Mouse (Mus musculus): ENCODE data around the gene Plbd2. TPM values are rescaled to one million over a fixed set of nuclear protein-coding genes. Genes with fewer than 3 reads are reported as not detected.

Plbd2 gene
- polyA plus RNA-seq, 1 experiment from 2014 or later: 22.1 TPM

GRCm38 (mm10) chr5:120493440-120493839 is 10.0 kb downstream of the Plbd2 start:
- no peak overlapping the region for H3K4me2 ChIP-seq (replicated peaks; ENCODE audit: low read depth, low read length)
- no peak overlapping the region for H3K27ac ChIP-seq (ENCODE audit: low read depth, low read length)
- H3K9me3 ChIP-seq (ENCODE audit: control insufficient read depth, low read length): no peaks in the 10 kb centered on the region
- WGBS: 86% methylated on average over 6 of the region's 6 CpGs
- H3K36me3 ChIP-seq (ENCODE audit: control insufficient read depth, insufficient read depth, low read length): no peaks in the 10 kb centered on the region
- no peak for DNase-seq (ENCODE audit: low spot score)
- ATAC-seq (ENCODE audit: low FRiP score): no peak
- no peak overlapping the region for H3K9ac ChIP-seq (ENCODE audit: low read depth, low read length)
- H3K4me3 ChIP-seq (ENCODE audit: low read depth, low read length): no peak overlapping the region
- no peaks in the 10 kb centered on the region for H3K4me1 ChIP-seq (replicated peaks; ENCODE audit: control insufficient read depth, insufficient read depth, low read length)
- no peaks in the 10 kb centered on the region for H3K27me3 ChIP-seq (ENCODE audit: control insufficient read depth, insufficient read depth, low read length)

GRCm38 (mm10) chr5:120492437-120492836 is 11.0 kb downstream of the Plbd2 start:
- H3K9me3 ChIP-seq (ENCODE audit: control insufficient read depth, low read length): no peaks in the 10 kb centered on the region
- H3K4me3 ChIP-seq (ENCODE audit: low read depth, low read length): no peak overlapping the region
- H3K4me1 ChIP-seq (replicated peaks; ENCODE audit: control insufficient read depth, insufficient read depth, low read length): no peaks in the 10 kb centered on the region
- no peaks in the 10 kb centered on the region for H3K27me3 ChIP-seq (ENCODE audit: control insufficient read depth, insufficient read depth, low read length)
- ATAC-seq (ENCODE audit: low FRiP score): no peak
- WGBS: 60% methylated on average over 11 of the region's 11 CpGs
- DNase-seq (ENCODE audit: low spot score): peak; percentile 62
- no peak overlapping the region for H3K9ac ChIP-seq (ENCODE audit: low read depth, low read length)
- H3K36me3 ChIP-seq (ENCODE audit: control insufficient read depth, insufficient read depth, low read length): no peaks in the 10 kb centered on the region
- H3K4me2 ChIP-seq (replicated peaks; ENCODE audit: low read depth, low read length): no peak overlapping the region
- H3K27ac ChIP-seq (ENCODE audit: low read depth, low read length): no peak overlapping the region

DNA sequence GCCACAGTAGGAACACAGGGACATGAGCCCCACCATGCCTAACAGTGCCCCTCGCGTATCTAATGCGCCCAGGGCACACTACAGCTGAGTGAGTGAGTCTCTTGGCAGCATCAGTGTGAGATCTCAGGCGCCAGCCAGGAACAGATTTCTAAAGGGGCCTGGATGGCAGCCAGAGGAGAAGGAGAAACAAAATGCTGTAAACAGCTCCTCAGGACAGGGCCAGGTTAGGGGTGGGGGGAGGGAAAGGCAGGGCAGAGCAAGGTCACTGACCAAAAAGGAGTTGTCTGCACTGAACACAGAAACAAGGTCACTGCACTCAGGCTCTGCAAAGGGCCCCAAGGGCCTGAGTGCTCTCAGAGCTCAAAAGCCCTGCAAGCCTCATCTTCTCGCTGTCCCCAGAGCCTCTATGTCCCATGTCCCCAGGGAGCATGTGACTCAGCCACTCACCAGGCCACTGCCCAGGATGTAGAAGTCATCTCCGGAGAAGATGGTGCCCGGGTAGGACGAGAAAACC is 12.7 kb downstream of the Plbd2 start:
- H3K9me3 ChIP-seq (ENCODE audit: control insufficient read depth, low read length): no peaks in the 10 kb centered on the region
- H3K4me3 ChIP-seq (ENCODE audit: low read depth, low read length): no peak overlapping the region
- no peaks in the 10 kb centered on the region for H3K4me1 ChIP-seq (replicated peaks; ENCODE audit: control insufficient read depth, insufficient read depth, low read length)
- no peak overlapping the region for H3K27ac ChIP-seq (ENCODE audit: low read depth, low read length)
- ATAC-seq (ENCODE audit: low FRiP score) (no peak), DNase-seq (ENCODE audit: low spot score) (no peak)
- no peaks in the 10 kb centered on the region for H3K27me3 ChIP-seq (ENCODE audit: control insufficient read depth, insufficient read depth, low read length)
- WGBS: 92% methylated on average over 8 of the region's 8 CpGs
- no peak overlapping the region for H3K4me2 ChIP-seq (replicated peaks; ENCODE audit: low read depth, low read length)
- 0 out of 2 replicates have a peak, but pooled peaks cover 4% of the 10 kb centered on the region for H3K36me3 ChIP-seq (ENCODE audit: control insufficient read depth, insufficient read depth, low read length)
- H3K9ac ChIP-seq (ENCODE audit: low read depth, low read length): no peak overlapping the region

DNA sequence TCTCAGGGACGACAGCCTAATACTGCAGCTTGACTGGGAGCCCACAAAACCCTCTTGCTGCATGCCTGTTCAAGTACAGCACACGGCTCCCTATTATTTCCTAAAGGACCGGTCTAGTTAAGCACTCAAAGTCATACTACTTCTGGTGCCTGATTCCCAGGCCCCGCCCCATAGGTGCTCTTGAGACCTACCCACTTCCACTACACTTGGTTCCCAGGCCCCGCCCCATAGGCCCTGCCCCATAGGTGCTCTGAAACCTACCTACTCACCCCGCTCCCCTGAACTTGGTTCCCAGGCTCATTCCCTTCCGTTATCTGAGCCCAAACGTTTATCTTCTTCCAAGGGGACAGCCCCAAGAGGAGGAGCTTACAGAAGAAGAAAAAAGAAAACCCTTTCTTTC is 15.6 kb downstream of the Plbd2 start:
- 89% methylated on average over 8 of the region's 8 CpGs for WGBS
- DNase-seq (ENCODE audit: low spot score): no peak
- no peak overlapping the region for H3K4me3 ChIP-seq (ENCODE audit: low read depth, low read length)
- H3K4me2 ChIP-seq (replicated peaks; ENCODE audit: low read depth, low read length): no peak overlapping the region
- no peak overlapping the region for H3K27ac ChIP-seq (ENCODE audit: low read depth, low read length)
- 0 out of 2 replicates have a peak, but pooled peaks cover 4% of the 10 kb centered on the region for H3K36me3 ChIP-seq (ENCODE audit: control insufficient read depth, insufficient read depth, low read length)
- no peak for ATAC-seq (ENCODE audit: low FRiP score)
- no peak overlapping the region for H3K9ac ChIP-seq (ENCODE audit: low read depth, low read length)
- no peaks in the 10 kb centered on the region for H3K9me3 ChIP-seq (ENCODE audit: control insufficient read depth, low read length)
- H3K27me3 ChIP-seq (ENCODE audit: control insufficient read depth, insufficient read depth, low read length): no peaks in the 10 kb centered on the region
- H3K4me1 ChIP-seq (replicated peaks; ENCODE audit: control insufficient read depth, insufficient read depth, low read length): no peaks in the 10 kb centered on the region

DNA sequence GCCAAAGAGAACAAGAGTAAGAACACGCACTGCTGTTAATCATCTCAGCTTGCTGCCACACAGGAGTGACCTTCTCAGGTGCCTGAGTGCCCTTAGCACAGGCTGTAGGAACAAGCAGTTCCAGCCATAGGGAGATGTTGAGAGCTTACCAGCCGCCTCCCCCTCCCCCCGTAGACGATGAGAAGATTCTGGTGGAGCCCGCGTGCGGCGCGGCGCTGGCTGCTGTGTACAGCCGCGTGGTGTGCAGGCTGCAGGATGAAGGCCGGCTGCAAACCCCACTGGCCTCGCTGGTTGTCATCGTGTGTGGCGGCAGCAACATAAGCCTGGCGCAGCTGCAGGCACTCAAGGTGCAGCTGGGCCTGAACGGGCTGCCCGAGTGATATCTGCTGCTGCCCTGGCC is 20.0 kb downstream of the Plbd2 start:
- H3K4me3 ChIP-seq (ENCODE audit: low read depth, low read length): no peak overlapping the region
- DNase-seq (ENCODE audit: low spot score) (no peak), ATAC-seq (ENCODE audit: low FRiP score) (no peak)
- WGBS: 86% methylated on average over 13 of the region's 19 CpGs
- H3K27me3 ChIP-seq (ENCODE audit: control insufficient read depth, insufficient read depth, low read length): no peaks in the 10 kb centered on the region
- no peak overlapping the region for H3K27ac ChIP-seq (ENCODE audit: low read depth, low read length)
- no peak overlapping the region for H3K4me2 ChIP-seq (replicated peaks; ENCODE audit: low read depth, low read length)
- no peak overlapping the region for H3K9ac ChIP-seq (ENCODE audit: low read depth, low read length)
- H3K36me3 ChIP-seq (ENCODE audit: control insufficient read depth, insufficient read depth, low read length): 0 out of 2 replicates have a peak, but pooled peaks cover 4% of the 10 kb centered on the region
- no peaks in the 10 kb centered on the region for H3K9me3 ChIP-seq (ENCODE audit: control insufficient read depth, low read length)
- H3K4me1 ChIP-seq (replicated peaks; ENCODE audit: control insufficient read depth, insufficient read depth, low read length): no peaks in the 10 kb centered on the region

- Histone ChIP-seq H3K4me1 (replicated peaks; ENCODE audit: control insufficient read depth, insufficient read depth, low read length) (no peaks in the 10 kb centered on the region), H3K9me3 (ENCODE audit: control insufficient read depth, low read length) (no peaks in the 10 kb centered on the region), H3K4me2 (replicated peaks; ENCODE audit: low read depth, low read length) (no peak overlapping the region), H3K27ac (ENCODE audit: low read depth, low read length) (no peak overlapping the region), H3K9ac (ENCODE audit: low read depth, low read length) (no peak overlapping the region), H3K4me3 (ENCODE audit: low read depth, low read length) (no peak overlapping the region), H3K36me3 (ENCODE audit: control insufficient read depth, insufficient read depth, low read length) (no peaks in the 10 kb centered on the region), H3K27me3 (ENCODE audit: control insufficient read depth, insufficient read depth, low read length) (no peaks in the 10 kb centered on the region)
- DNase-seq (ENCODE audit: low spot score) (no peak), ATAC-seq (ENCODE audit: low FRiP score) (no peak)
- 59% methylated on average over 9 of the region's 9 CpGs for WGBS
These were observed 22.2 kb downstream of the Plbd2 start for GRCm38 (mm10) chr5:120481205-120481604.

- Histone ChIP-seq H3K27me3 (ENCODE audit: control insufficient read depth, insufficient read depth, low read length) (no peaks in the 10 kb centered on the region), H3K4me3 (ENCODE audit: low read depth, low read length) (no peak overlapping the region), H3K36me3 (ENCODE audit: control insufficient read depth, insufficient read depth, low read length) (no peaks in the 10 kb centered on the region), H3K4me1 (replicated peaks; ENCODE audit: control insufficient read depth, insufficient read depth, low read length) (no peaks in the 10 kb centered on the region), H3K27ac (ENCODE audit: low read depth, low read length) (no peak overlapping the region), H3K9me3 (ENCODE audit: control insufficient read depth, low read length) (no peaks in the 10 kb centered on the region), H3K9ac (ENCODE audit: low read depth, low read length) (no peak overlapping the region), H3K4me2 (replicated peaks; ENCODE audit: low read depth, low read length) (no peak overlapping the region)
- no peak for DNase-seq (ENCODE audit: low spot score)
- ATAC-seq (ENCODE audit: low FRiP score): no peak
- WGBS: 70% methylated on average over 4 of the region's 4 CpGs
These were observed 23.9 kb downstream of the Plbd2 start for GRCm38 (mm10) chr5:120479538-120479937.

GRCm38 (mm10) chr5:120477993-120478392 is 25.4 kb downstream of the Plbd2 start:
- DNase-seq (ENCODE audit: low spot score) (no peak), ATAC-seq (ENCODE audit: low FRiP score) (no peak)
- Histone ChIP-seq H3K27ac (ENCODE audit: low read depth, low read length) (no peak overlapping the region), H3K4me2 (replicated peaks; ENCODE audit: low read depth, low read length) (no peak overlapping the region), H3K9ac (ENCODE audit: low read depth, low read length) (no peak overlapping the region), H3K9me3 (ENCODE audit: control insufficient read depth, low read length) (no peaks in the 10 kb centered on the region), H3K27me3 (ENCODE audit: control insufficient read depth, insufficient read depth, low read length) (no peaks in the 10 kb centered on the region), H3K4me3 (ENCODE audit: low read depth, low read length) (no peak overlapping the region), H3K4me1 (replicated peaks; ENCODE audit: control insufficient read depth, insufficient read depth, low read length) (no peaks in the 10 kb centered on the region), H3K36me3 (ENCODE audit: control insufficient read depth, insufficient read depth, low read length) (no peaks in the 10 kb centered on the region)
- WGBS: 87% methylated on average over 5 of the region's 5 CpGs

GRCm38 (mm10) chr5:120476296-120476695 is 27.1 kb downstream of the Plbd2 start, which contains the start of gene Sds:
TSS of gene Sds (plus strand) at chr5:120476526.
- DNase-seq (ENCODE audit: low spot score) (no peak), ATAC-seq (ENCODE audit: low FRiP score) (no peak)
- no peak within 1 kb of the TSS for H3K27ac ChIP-seq (ENCODE audit: low read depth, low read length)
- H3K9ac ChIP-seq (ENCODE audit: low read depth, low read length): no peak within 1 kb of the TSS
- H3K36me3 ChIP-seq (ENCODE audit: control insufficient read depth, insufficient read depth, low read length): no peaks in the 10 kb centered on the region
- H3K4me3 ChIP-seq (ENCODE audit: low read depth, low read length): no peak within 1 kb of the TSS
- H3K9me3 ChIP-seq (ENCODE audit: control insufficient read depth, low read length): no peaks in the 10 kb centered on the region
- H3K4me1 ChIP-seq (replicated peaks; ENCODE audit: control insufficient read depth, insufficient read depth, low read length): no peaks in the 10 kb centered on the region
- WGBS: 15% methylated on average over 13 of the region's 13 CpGs
- no peaks in the 10 kb centered on the region for H3K27me3 ChIP-seq (ENCODE audit: control insufficient read depth, insufficient read depth, low read length)
- H3K4me2 ChIP-seq (replicated peaks; ENCODE audit: low read depth, low read length): no peak within 1 kb of the TSS
